Mouse (Mus musculus) intestine, embryonic 14.5 days (tissue): ENCODE results near the gene Jade1. TPM values are rescaled to one million over a fixed set of nuclear protein-coding genes. Genes with fewer than 3 reads are reported as not detected.
A peak's percentile ranks its signal among the peaks of the same experiment; 100 is the strongest.

ENCODE experiments used
- ATAC-seq: fragments of 200-750 bp; cut with Nextera tagmentation; replicated peaks from 2 replicates; pipeline ENCODE4 v1.8.0; 2017; ENCODE audit warnings: low read depth, moderate number of reproducible peaks, moderate TSS enrichment, moderate library complexity; ENCODE audit not compliant: low FRiP score, low TSS enrichment
- DNase-seq: peaks from one replicate; pipeline ENCODE4 v3.0.0-alpha.2; 2018; ENCODE audit warnings: low spot score
- H3K27ac ChIP-seq: fragments of 300-500 bp; sonication (generic); 2 replicates; pipeline ENCODE4 v1.5.1; 2014; ENCODE audit warnings: low read depth, mild to moderate bottlenecking, control low read depth
- H3K27me3 ChIP-seq: fragments of 300-500 bp; sonication (generic); replicated peaks from 2 replicates; pipeline ENCODE4 v1.6.1; 2014; ENCODE audit warnings: low read length, control low read depth; ENCODE audit not compliant: control insufficient read depth, insufficient read depth
- H3K36me3 ChIP-seq: fragments of 300-500 bp; sonication (generic); 2 replicates; pipeline ENCODE4 v1.6.1; 2014; ENCODE audit warnings: low read length, control low read depth; ENCODE audit not compliant: control insufficient read depth, insufficient read depth
- H3K4me1 ChIP-seq: fragments of 300-500 bp; sonication (generic); replicated peaks from 2 replicates; pipeline ENCODE4 v1.6.1; 2014; ENCODE audit warnings: low read length, control low read depth, mixed read lengths; ENCODE audit not compliant: control insufficient read depth, insufficient read depth
- H3K4me2 ChIP-seq: fragments of 300-500 bp; sonication (generic); 2 replicates; pipeline ENCODE4 v1.6.1; 2014; ENCODE audit warnings: low read length
- H3K4me3 ChIP-seq: fragments of 300-500 bp; sonication (generic); 2 replicates; pipeline ENCODE4 v1.5.1; 2014; ENCODE audit warnings: low read depth, low read length, control low read depth, mixed read lengths
- H3K9ac ChIP-seq: fragments of 300-500 bp; sonication (generic); 2 replicates; pipeline ENCODE4 v1.6.1; 2014; ENCODE audit warnings: mild to moderate bottlenecking, low read length
- H3K9me3 ChIP-seq: fragments of 300-500 bp; sonication (generic); 2 replicates; pipeline ENCODE4 v1.6.1; 2016; ENCODE audit warnings: low read length, control low read depth; ENCODE audit not compliant: control insufficient read depth
- WGBS: fragments of 180-500 bp; shearing (Covaris S2); extraction: QIAGEN DNeasy Blood & Tissue Kit; methylation state at CpG from one replicate; pipeline ENCODE4 v1.1.7; 2014; 5-methylcytosine and 5-hydroxymethylcytosine counted together
- polyA plus RNA-seq: library from polyadenylated mRNA; unstranded; fragments of >200 nt; fragmentation: Nextera tagmentation; extraction: Ambion mirVana; gene quantifications from 2 replicates; pipeline ENCODE4 v1.2.1, GENCODE M21; 2014

Gene Jade1
- polyA plus RNA-seq, 1 experiment from 2014 or later, result 21.0 TPM

DNA sequence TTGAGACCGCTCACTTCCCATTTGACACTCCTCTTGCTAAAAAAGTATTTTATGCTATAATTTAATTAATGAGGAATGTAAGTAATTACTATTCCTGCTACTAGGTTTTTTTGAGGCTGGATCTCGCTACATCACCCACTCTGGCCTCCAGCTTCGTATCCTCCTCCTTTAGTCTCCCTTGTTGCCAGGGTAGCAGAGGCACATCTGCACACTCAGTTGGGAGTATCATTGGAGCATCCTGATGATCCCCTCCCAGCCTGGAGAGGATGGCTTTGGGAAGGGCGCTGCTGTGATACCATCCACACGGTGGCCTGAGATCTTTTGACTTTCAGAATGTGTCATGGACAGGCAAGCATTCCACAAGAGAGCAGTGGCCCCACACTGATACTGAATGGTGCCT lies 30.0 kb downstream of the Jade1 start:
- no peak overlapping the region for H3K4me2 ChIP-seq
- H3K36me3 ChIP-seq, result peaks cover 14% of the 10 kb centered on the region; the same call in 1 of the 2 replicates
- H3K4me1 ChIP-seq, result peaks cover 34% of the 10 kb centered on the region
- H3K9ac ChIP-seq, result no peak overlapping the region
- 89% methylated on average over 5 of the region's 5 CpGs for WGBS
- no peaks in the 10 kb centered on the region for H3K27me3 ChIP-seq
- H3K27ac ChIP-seq, result no peak overlapping the region
- H3K9me3 ChIP-seq, result no peaks in the 10 kb centered on the region
- ATAC-seq (no peak), DNase-seq (no peak)
- no peak overlapping the region for H3K4me3 ChIP-seq

DNA sequence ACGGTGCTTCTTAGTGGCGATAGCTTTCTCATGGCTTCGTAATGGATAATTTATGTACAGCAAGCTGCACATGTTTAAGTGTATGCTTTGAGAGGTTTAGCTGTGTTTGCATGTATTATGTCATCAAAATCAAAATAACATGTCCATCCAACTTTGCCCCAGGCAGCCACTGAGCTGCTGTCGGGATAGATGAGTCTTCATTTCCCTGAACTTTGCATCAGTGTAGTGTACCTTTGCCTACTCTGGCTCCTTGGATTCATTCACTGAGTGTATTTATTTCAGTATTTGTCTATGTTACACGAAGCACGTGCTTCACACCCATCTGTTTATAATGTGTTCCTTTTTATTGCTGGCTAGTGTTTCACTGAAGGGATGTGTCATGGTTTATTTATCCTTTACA lies 30.8 kb downstream of the Jade1 start:
- no peak for DNase-seq
- Histone ChIP-seq H3K4me2 (no peak overlapping the region), H3K4me3 (no peak overlapping the region), H3K36me3 (peaks cover 15% of the 10 kb centered on the region; the same call in 1 of the 2 replicates), H3K4me1 (peaks cover 30% of the 10 kb centered on the region), H3K9me3 (no peaks in the 10 kb centered on the region), H3K27me3 (no peaks in the 10 kb centered on the region), H3K9ac (no peak overlapping the region), H3K27ac (no peak overlapping the region)
- ATAC-seq, result no peak
- 55% methylated on average over 6 of the region's 6 CpGs for WGBS

DNA sequence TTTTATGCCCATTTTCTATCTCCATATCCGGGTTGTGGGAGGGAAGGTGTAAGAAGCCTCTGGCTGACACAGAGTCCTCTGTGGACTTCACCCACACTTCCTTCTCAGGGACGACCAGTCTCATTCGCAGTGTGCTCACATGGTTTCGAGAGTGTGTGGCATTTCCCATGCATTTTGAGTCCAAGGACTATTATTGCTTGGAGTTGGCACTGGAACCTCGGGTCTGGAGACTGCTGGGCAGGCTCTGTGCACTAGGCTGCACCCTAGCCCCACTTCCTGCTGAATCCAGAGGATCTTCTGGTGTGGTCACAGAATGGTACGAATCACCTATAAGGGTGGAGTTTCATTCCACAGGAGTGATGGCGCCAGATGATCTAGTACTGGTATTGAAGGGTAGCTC lies 31.4 kb downstream of the Jade1 start:
- H3K36me3 ChIP-seq, result peaks cover 19% of the 10 kb centered on the region
- H3K27ac ChIP-seq, result no peak overlapping the region
- no peaks in the 10 kb centered on the region for H3K27me3 ChIP-seq
- H3K9me3 ChIP-seq, result no peaks in the 10 kb centered on the region
- H3K4me3 ChIP-seq, result no peak overlapping the region
- H3K9ac ChIP-seq, result no peak overlapping the region
- peaks cover 27% of the 10 kb centered on the region for H3K4me1 ChIP-seq
- H3K4me2 ChIP-seq, result no peak overlapping the region
- no peak for DNase-seq
- 80% methylated on average over 7 of the region's 7 CpGs for WGBS
- ATAC-seq, result no peak

DNA sequence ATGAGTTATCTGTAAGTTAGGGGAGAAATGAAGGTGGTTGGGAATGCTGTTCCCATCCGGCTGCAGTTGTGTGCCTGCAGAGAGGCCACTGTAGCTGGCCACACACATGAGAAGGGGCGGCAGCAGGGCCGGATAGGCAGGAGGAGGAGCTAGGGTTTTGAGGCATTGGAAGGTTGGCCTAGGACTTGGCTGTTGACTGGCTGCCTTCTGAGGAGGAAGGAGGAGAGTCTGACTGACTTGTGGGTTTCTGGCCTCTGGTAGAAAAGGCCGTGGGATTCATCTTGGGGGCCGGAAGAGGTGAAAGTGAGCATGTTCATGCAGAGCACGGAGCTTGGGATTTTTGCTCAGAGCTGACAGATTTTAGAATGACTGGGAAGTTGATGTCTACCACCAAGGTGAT lies 32.1 kb downstream of the Jade1 start:
- WGBS, result 48% methylated on average over 6 of the region's 6 CpGs
- ATAC-seq (no peak), DNase-seq (no peak)
- Histone ChIP-seq H3K4me2 (no peak overlapping the region), H3K9me3 (no peaks in the 10 kb centered on the region), H3K27me3 (no peaks in the 10 kb centered on the region), H3K27ac (no peak overlapping the region), H3K9ac (no peak overlapping the region), H3K36me3 (peaks cover 26% of the 10 kb centered on the region), H3K4me3 (no peak overlapping the region), H3K4me1 (peaks cover 21% of the 10 kb centered on the region)

DNA sequence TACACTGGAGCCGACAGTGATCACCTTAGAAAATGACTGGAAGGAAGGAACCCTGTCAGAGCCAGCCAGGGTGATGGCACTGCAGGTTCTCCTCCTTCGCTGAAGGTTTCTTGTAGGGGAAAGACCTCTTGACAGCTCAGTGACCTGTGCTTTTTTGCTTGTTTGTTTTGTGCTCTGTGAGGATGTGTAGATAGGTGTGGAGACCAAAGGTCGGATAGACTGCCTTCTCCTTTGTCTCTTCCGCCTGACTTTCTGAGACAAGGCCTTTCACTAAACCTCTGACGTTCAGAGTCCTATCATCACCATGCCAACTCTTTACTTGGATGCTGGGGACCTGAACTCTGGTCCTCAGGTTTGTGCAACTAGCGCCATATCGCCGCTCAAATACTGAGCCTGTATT lies 33.0 kb downstream of the Jade1 start:
- Histone ChIP-seq H3K4me3 (no peak overlapping the region), H3K27ac (no peak overlapping the region), H3K9ac (no peak overlapping the region), H3K36me3 (peaks cover 28% of the 10 kb centered on the region), H3K4me1 (peaks cover 18% of the 10 kb centered on the region; the same call in 1 of the 2 replicates), H3K9me3 (no peaks in the 10 kb centered on the region), H3K4me2 (no peak overlapping the region), H3K27me3 (no peaks in the 10 kb centered on the region)
- DNase-seq (no peak), ATAC-seq (peak; percentile 44; the same call in 1 of the 2 replicates)
- WGBS, result 80% methylated on average over 8 of the region's 8 CpGs

DNA sequence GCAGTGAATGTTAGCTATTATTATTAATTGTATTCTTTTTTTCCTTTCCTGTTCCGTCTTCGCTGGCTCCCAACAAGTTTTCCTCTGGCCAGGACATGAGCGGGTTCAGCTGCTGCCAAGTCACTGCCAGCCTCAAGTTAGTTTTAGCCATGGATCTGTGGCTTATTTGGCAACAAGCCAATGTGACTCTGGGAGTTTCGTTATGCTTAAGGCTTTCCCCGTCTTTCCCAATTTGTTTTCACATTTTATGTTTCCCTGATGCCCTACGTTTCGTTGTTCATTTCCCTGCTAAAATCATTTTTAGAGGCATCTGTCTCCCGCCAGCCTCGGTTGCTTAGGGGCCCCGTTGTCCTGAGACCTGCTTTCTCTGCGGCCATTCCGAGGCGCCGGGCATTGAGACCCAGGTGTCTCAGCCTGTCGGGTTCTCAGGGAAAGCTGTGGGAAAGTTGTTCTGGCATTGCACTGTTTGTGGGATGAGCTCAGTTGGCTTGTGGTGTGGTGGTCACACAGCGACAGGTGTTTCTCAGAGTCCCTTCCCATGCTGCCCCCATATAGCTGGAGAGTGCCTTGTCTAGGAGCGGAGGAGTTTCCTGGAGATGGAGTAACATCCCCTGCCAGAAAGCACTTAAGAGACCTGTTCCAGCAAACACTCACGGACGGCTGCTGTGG lies 33.8 kb downstream of the Jade1 start:
- no peak overlapping the region for H3K4me2 ChIP-seq
- H3K4me1 ChIP-seq, result peaks cover 18% of the 10 kb centered on the region; the same call in 1 of the 2 replicates
- peaks cover 36% of the 10 kb centered on the region for H3K36me3 ChIP-seq
- 83% methylated on average over 19 of the region's 19 CpGs for WGBS
- no peak for DNase-seq
- ATAC-seq, result no peak
- H3K9me3 ChIP-seq, result no peaks in the 10 kb centered on the region
- no peak overlapping the region for H3K4me3 ChIP-seq
- H3K27ac ChIP-seq, result no peak overlapping the region
- H3K9ac ChIP-seq, result no peak overlapping the region
- H3K27me3 ChIP-seq, result no peaks in the 10 kb centered on the region

DNA sequence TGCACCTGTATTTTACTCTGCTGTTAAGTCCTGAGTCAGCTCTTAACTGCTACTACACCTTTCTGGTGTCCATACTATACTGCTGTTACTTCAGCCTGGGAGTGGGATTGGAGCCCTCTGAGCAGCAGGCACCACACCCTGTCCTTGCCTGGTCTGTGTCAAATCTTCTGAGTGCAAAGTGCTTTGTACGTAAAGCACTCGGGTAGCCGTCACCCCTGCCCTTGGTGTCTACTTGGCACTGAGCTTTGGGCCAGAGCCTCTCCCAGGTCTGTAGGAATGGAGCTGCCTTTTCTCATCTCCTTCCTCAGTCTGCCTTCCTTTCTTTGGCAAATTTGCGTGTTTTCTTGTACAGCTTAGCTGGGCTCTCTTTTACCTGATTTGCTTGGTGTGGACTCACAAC lies 34.5 kb downstream of the Jade1 start:
- 80% methylated on average over 4 of the region's 4 CpGs for WGBS

DNA sequence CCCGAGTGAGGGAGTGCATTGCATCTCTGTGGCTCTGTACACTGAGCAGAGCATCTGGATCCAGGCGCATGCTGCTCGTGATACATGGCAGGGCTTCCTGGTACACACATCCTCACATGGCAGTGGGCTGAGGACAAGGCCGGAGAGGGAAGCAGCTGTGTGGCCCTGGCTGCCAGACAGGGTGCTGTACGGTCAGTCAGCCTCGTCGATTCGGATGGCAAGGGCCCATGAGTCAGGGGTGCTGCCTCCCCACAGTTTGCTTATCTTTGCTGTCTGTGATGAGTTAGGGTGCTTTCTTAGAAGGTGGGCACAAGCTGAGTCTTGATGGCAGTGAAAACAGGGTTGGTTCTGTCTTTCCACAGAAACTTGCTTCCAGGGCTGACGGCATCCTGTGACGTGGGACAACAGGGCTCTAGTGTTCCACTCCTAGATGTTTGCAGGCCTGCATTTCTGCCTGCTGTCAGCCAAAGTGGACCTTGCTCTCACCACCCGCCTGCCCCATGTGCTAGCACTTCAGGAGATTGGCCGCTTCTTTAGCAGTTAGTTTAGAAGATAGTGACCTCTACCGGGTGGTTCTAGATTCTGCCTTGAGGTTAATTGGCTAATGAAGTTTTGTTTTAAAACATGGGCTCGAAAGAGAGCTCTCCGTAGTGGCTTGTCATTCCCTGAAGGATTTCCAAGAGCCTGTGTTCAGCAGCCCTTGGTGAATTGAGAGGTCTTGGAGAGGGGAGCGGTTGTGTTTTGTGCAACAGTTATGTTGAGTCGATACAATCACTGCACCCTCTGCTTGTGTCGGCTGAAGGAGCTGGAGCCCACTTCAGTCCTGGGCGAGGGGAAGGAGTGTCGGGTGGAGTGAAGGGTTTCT lies 35.4 kb downstream of the Jade1 start:
- H3K27ac ChIP-seq, result no peak overlapping the region
- no peak for DNase-seq

More for the DNA sequence above, 34.5 kb downstream of the Jade1 start:
- peaks cover 36% of the 10 kb centered on the region for H3K36me3 ChIP-seq
- no peak overlapping the region for H3K27ac ChIP-seq
- no peak for DNase-seq
- no peaks in the 10 kb centered on the region for H3K27me3 ChIP-seq
- peaks cover 18% of the 10 kb centered on the region; the same call in 1 of the 2 replicates for H3K4me1 ChIP-seq
- H3K4me2 ChIP-seq, result no peak overlapping the region
- ATAC-seq, result no peak
- no peaks in the 10 kb centered on the region for H3K9me3 ChIP-seq
- no peak overlapping the region for H3K9ac ChIP-seq
- H3K4me3 ChIP-seq, result no peak overlapping the region

More for the DNA sequence above, 35.4 kb downstream of the Jade1 start:
- Histone ChIP-seq H3K36me3 (peaks cover 39% of the 10 kb centered on the region), H3K4me3 (no peak overlapping the region), H3K4me1 (peaks cover 18% of the 10 kb centered on the region; the same call in 1 of the 2 replicates), H3K9ac (no peak overlapping the region), H3K9me3 (no peaks in the 10 kb centered on the region), H3K4me2 (no peak overlapping the region), H3K27me3 (no peaks in the 10 kb centered on the region)
- 80% methylated on average over 20 of the region's 20 CpGs for WGBS
- peak; percentile 54; the same call in 1 of the 2 replicates for ATAC-seq
